Mouse (Mus musculus): Measurements from ENCODE around the gene Tob1.

DNA sequence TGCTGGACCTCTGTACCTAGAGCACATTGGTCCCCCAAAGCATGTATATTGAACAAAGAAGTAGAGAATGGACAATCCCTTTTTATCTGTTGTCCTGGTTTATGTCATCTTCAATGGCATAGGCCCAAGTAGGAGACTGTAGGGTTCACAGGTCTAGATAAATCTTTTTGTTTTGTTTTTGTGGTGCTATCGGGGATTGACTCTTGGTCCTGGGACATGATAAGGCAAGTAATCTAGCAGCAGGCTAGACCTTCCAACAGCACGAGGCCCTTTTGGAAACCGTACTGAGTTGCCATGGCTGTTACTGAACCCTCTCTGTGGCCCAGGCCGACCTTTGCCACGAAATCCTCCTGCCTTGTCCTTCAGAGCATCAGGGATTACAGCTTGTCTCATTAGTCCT, 28.1 kb upstream of the Tob1 start:
- TF ChIP-seq CTCF (IDR thresholded peaks at IDR 0.05; ENCODE audit: low read depth): no peak
- no peak for TF ChIP-seq EP300 (IDR thresholded peaks at IDR 0.05; ENCODE audit: low read depth)
